Mouse (Mus musculus): ENCODE measurements at regions not wholly inside any gene's neighbourhood (a gene's known extent, or its start where the extent isn't known, plus 50 kb on each side); places are given as distances from the start of the nearest gene placed in this dataset.

DNA sequence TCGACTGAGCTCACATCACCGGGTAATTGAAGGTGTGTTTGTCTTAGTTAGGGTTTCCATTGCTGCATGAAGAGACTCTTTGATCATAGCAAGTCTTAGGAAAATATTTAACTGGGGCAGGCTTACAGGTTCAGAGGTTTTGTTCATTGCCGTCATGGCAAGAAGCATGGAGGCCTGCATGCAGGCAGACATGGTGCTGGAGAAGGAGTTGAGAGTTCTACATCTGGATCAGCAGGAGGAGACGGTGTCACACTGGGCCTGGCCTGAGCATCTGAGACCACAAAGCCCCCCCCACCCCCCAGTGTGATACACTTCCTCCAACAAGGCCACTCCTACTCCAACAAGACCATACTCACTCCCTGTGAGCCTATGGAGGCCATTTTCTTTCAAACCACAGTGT, 61.3 kb upstream of the Cyp1b1 start:
- no peak overlapping the region for H3K4me2 ChIP-seq (replicated peaks; ENCODE audit: low read depth, low read length)
- H3K4me1 ChIP-seq (replicated peaks; ENCODE audit: control insufficient read depth, insufficient read depth, low read length) = no peaks in the 10 kb centered on the region
- H3K27ac ChIP-seq (ENCODE audit: low read depth, low read length) = no peak overlapping the region
- 74% methylated on average over 4 of the region's 4 CpGs for WGBS
- no peaks in the 10 kb centered on the region for H3K27me3 ChIP-seq (ENCODE audit: control insufficient read depth, insufficient read depth, low read length)
- no peak overlapping the region for H3K9ac ChIP-seq (ENCODE audit: low read depth, low read length)
- H3K36me3 ChIP-seq (ENCODE audit: control insufficient read depth, insufficient read depth, low read length) = no peaks in the 10 kb centered on the region
- H3K9me3 ChIP-seq (ENCODE audit: control insufficient read depth, low read length) = no peaks in the 10 kb centered on the region
- H3K4me3 ChIP-seq (ENCODE audit: low read depth, low read length) = no peak overlapping the region
- ATAC-seq (ENCODE audit: low FRiP score) (no peak), DNase-seq (ENCODE audit: low spot score) (no peak)

DNA sequence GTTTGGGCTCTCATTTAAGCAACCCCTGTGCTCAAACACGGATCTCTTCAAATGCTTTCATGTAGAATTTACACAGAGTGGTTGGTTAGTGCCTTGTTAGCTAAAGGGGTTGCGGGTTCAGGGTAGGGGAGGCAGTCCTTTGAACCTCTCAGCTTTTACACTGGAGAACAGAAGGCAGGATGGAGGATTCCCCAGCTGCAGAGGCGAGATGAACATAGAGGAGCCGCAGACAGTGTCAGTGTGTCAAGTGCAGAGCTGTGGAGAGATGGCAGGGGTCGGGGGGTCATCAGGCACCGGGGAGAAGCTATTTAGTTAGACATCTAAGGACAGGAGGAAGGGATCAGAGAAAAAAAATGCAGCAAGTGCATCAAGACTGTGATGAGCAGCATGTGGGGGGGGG, 60.4 kb upstream of the Cyp1b1 start:
- Histone ChIP-seq H3K4me1 (replicated peaks; ENCODE audit: control insufficient read depth, insufficient read depth, low read length) (no peaks in the 10 kb centered on the region), H3K27ac (ENCODE audit: low read depth, low read length) (no peak overlapping the region), H3K4me3 (ENCODE audit: low read depth, low read length) (no peak overlapping the region), H3K4me2 (replicated peaks; ENCODE audit: low read depth, low read length) (no peak overlapping the region), H3K36me3 (ENCODE audit: control insufficient read depth, insufficient read depth, low read length) (no peaks in the 10 kb centered on the region), H3K27me3 (ENCODE audit: control insufficient read depth, insufficient read depth, low read length) (no peaks in the 10 kb centered on the region), H3K9ac (ENCODE audit: low read depth, low read length) (no peak overlapping the region), H3K9me3 (ENCODE audit: control insufficient read depth, low read length) (no peaks in the 10 kb centered on the region)
- 56% methylated on average over 6 of the region's 6 CpGs for WGBS
- DNase-seq (ENCODE audit: low spot score) = no peak
- no peak for ATAC-seq (ENCODE audit: low FRiP score)

DNA sequence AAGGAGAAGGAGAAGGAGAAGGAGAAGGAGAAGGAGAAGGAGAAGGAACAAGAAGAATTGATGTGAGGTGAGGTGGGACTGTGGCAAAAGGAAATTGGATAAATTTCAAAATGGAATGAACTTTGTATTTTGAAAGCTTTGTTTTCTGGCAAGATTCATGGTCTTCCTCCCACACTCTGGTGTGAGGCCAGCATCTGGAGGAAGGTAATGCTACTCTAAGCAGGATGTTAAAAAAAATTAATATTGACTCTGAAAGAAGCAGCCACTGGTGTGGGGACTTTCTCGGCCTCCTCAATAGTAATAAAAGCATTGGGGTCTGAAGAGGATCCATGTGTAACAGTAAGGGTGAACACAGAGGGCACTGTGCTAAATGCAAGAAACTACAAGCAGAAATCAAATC, 59.4 kb upstream of the Cyp1b1 start:
- Histone ChIP-seq H3K36me3 (ENCODE audit: control insufficient read depth, insufficient read depth, low read length) (no peaks in the 10 kb centered on the region), H3K4me1 (replicated peaks; ENCODE audit: control insufficient read depth, insufficient read depth, low read length) (no peaks in the 10 kb centered on the region), H3K9me3 (ENCODE audit: control insufficient read depth, low read length) (no peaks in the 10 kb centered on the region), H3K4me3 (ENCODE audit: low read depth, low read length) (no peak overlapping the region), H3K27ac (ENCODE audit: low read depth, low read length) (no peak overlapping the region), H3K4me2 (replicated peaks; ENCODE audit: low read depth, low read length) (no peak overlapping the region), H3K27me3 (ENCODE audit: control insufficient read depth, insufficient read depth, low read length) (no peaks in the 10 kb centered on the region), H3K9ac (ENCODE audit: low read depth, low read length) (no peak overlapping the region)
- no peak for DNase-seq (ENCODE audit: low spot score)
- WGBS = 81% methylated on average over 1 of the region's 1 CpGs
- ATAC-seq (ENCODE audit: low FRiP score) = no peak

DNA sequence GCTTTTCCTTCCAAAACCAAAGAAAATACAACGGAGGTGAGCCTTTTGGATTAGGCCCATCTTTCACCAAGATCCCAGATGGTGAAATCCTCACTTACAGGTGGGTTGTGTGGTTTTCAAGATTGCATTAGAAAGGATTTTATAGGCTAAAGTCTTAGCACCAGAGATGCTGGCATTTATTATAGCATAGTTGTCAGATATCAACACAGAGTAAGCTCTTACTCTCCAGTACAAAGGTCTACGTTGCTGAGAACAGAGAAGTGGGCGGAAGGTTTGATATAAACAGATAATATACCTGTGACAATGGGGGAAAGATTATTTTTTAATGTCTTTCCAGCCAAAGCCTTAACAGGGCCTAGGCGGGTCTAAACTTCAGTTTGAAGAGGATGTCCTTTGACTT, 57.4 kb upstream of the Cyp1b1 start:
- H3K4me2 ChIP-seq (replicated peaks; ENCODE audit: low read depth, low read length) = no peak overlapping the region; the same call in 1 of the 2 replicates

DNA sequence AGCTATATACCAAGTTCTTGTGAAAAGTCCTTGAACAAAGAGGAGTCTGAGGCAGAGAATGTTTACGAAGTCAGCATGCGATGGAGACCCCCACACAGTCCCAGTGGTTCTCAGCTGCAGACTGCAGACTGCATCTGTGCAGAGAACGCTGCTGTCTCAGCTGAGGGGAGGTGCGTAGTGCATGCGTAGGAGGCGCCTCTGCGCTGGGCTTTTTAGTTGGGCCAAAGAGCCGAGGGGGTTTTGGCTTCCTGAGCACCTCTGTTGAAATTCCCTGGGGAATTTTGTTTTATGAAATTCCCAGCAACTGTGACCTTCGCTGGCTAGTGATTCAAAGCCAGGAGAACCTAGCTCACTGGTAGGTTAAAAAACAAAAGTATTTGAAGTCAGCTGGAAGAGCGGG, 56.9 kb upstream of the Cyp1b1 start:
- Histone ChIP-seq H3K4me1 (replicated peaks; ENCODE audit: control insufficient read depth, insufficient read depth, low read length) (no peaks in the 10 kb centered on the region), H3K9ac (ENCODE audit: low read depth, low read length) (no peak overlapping the region), H3K27me3 (ENCODE audit: control insufficient read depth, insufficient read depth, low read length) (no peaks in the 10 kb centered on the region), H3K4me3 (ENCODE audit: low read depth, low read length) (no peak overlapping the region), H3K36me3 (ENCODE audit: control insufficient read depth, insufficient read depth, low read length) (no peaks in the 10 kb centered on the region), H3K4me2 (replicated peaks; ENCODE audit: low read depth, low read length) (no peak overlapping the region; the same call in 1 of the 2 replicates), H3K27ac (ENCODE audit: low read depth, low read length) (no peak overlapping the region), H3K9me3 (ENCODE audit: control insufficient read depth, low read length) (no peaks in the 10 kb centered on the region)
- DNase-seq (ENCODE audit: low spot score) = peak; percentile 50
- peak; percentile 63 for ATAC-seq (ENCODE audit: low FRiP score)
- WGBS = 10% methylated on average over 10 of the region's 10 CpGs

More for the DNA sequence above, 57.4 kb upstream of the Cyp1b1 start:
- H3K27me3 ChIP-seq (ENCODE audit: control insufficient read depth, insufficient read depth, low read length) = no peaks in the 10 kb centered on the region
- H3K9me3 ChIP-seq (ENCODE audit: control insufficient read depth, low read length) = no peaks in the 10 kb centered on the region
- WGBS = 65% methylated on average over 4 of the region's 4 CpGs
- no peaks in the 10 kb centered on the region for H3K4me1 ChIP-seq (replicated peaks; ENCODE audit: control insufficient read depth, insufficient read depth, low read length)
- DNase-seq (ENCODE audit: low spot score) (no peak), ATAC-seq (ENCODE audit: low FRiP score) (no peak)
- no peak overlapping the region for H3K27ac ChIP-seq (ENCODE audit: low read depth, low read length)
- no peak overlapping the region for H3K4me3 ChIP-seq (ENCODE audit: low read depth, low read length)
- no peak overlapping the region for H3K9ac ChIP-seq (ENCODE audit: low read depth, low read length)
- H3K36me3 ChIP-seq (ENCODE audit: control insufficient read depth, insufficient read depth, low read length) = no peaks in the 10 kb centered on the region

DNA sequence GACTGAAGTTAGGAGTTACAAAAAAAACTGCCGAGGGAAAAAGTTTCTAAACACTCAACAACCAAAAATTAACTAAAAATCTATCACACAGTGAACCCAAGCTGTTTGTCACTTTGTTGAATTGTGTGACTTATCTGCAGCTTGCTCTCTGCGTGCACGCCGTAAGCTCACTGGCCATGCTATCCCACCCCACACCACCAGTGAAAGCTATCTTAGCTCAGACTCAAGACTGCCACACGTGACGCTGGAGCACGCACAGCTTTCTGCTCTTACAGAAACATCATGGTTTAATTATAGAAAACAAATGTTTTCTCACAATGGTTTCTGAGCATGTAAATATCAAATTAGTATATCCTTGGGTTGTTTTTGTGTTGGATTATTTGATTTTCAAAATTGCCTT, 56.0 kb upstream of the Cyp1b1 start:
- Histone ChIP-seq H3K4me2 (replicated peaks; ENCODE audit: low read depth, low read length) (no peak overlapping the region), H3K9me3 (ENCODE audit: control insufficient read depth, low read length) (no peaks in the 10 kb centered on the region), H3K4me3 (ENCODE audit: low read depth, low read length) (no peak overlapping the region), H3K36me3 (ENCODE audit: control insufficient read depth, insufficient read depth, low read length) (no peaks in the 10 kb centered on the region), H3K4me1 (replicated peaks; ENCODE audit: control insufficient read depth, insufficient read depth, low read length) (no peaks in the 10 kb centered on the region), H3K27me3 (ENCODE audit: control insufficient read depth, insufficient read depth, low read length) (no peaks in the 10 kb centered on the region), H3K9ac (ENCODE audit: low read depth, low read length) (no peak overlapping the region), H3K27ac (ENCODE audit: low read depth, low read length) (no peak overlapping the region)
- 72% methylated on average over 7 of the region's 7 CpGs for WGBS
- ATAC-seq (ENCODE audit: low FRiP score) = no peak
- DNase-seq (ENCODE audit: low spot score) = no peak

DNA sequence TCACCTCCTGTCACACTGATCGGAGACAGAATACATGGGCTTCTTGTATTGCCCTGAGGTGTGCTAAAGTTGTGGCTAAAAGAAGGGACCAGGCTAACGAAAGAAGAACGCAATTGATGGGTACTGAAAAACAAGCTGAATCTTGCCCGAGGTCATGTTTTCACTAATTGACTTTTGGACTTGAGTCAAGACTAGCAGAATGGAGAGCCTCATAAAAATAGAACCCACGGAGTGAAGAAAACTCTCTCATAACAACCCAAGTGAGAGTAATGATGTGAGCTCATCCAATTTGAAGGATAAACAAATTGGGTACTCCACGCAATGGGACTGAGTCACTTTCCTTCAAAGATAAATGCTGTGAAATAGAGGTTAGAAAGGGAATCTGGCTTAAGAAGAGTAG, 55.0 kb upstream of the Cyp1b1 start:
- no peak overlapping the region for H3K9ac ChIP-seq (ENCODE audit: low read depth, low read length)
- ATAC-seq (ENCODE audit: low FRiP score) (no peak), DNase-seq (ENCODE audit: low spot score) (no peak)
- no peaks in the 10 kb centered on the region for H3K9me3 ChIP-seq (ENCODE audit: control insufficient read depth, low read length)
- no peak overlapping the region for H3K4me3 ChIP-seq (ENCODE audit: low read depth, low read length)
- H3K27me3 ChIP-seq (ENCODE audit: control insufficient read depth, insufficient read depth, low read length) = no peaks in the 10 kb centered on the region
- no peaks in the 10 kb centered on the region for H3K4me1 ChIP-seq (replicated peaks; ENCODE audit: control insufficient read depth, insufficient read depth, low read length)
- H3K36me3 ChIP-seq (ENCODE audit: control insufficient read depth, insufficient read depth, low read length) = no peaks in the 10 kb centered on the region
- no peak overlapping the region for H3K4me2 ChIP-seq (replicated peaks; ENCODE audit: low read depth, low read length)
- whole genome bisulfite sequencing = 85% methylated on average over 6 of the region's 6 CpGs
- H3K27ac ChIP-seq (ENCODE audit: low read depth, low read length) = no peak overlapping the region

DNA sequence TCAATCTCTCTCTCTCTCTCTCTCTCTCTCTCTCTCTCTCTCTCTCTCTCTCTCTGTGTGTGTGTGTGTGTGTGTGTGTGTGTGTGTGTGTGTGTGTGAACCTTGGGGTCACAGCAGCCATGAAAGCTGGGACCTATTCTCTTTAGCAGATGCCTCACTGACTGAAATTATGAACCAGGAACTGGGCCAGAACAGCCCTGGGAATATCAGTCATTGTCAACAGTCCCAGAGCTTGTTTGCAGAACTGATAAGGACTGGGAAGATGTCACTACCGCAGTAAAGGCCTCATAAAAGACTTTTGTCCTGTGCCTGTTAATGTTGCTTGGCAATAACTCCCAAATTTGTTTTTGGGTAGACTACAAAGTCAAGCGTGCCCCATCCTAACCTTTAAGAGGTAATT, 53.2 kb upstream of the Cyp1b1 start:
- no peak for DNase-seq (ENCODE audit: low spot score)
- no peak overlapping the region for H3K4me2 ChIP-seq (replicated peaks; ENCODE audit: low read depth, low read length)
- 80% methylated on average over 2 of the region's 2 CpGs for WGBS

DNA sequence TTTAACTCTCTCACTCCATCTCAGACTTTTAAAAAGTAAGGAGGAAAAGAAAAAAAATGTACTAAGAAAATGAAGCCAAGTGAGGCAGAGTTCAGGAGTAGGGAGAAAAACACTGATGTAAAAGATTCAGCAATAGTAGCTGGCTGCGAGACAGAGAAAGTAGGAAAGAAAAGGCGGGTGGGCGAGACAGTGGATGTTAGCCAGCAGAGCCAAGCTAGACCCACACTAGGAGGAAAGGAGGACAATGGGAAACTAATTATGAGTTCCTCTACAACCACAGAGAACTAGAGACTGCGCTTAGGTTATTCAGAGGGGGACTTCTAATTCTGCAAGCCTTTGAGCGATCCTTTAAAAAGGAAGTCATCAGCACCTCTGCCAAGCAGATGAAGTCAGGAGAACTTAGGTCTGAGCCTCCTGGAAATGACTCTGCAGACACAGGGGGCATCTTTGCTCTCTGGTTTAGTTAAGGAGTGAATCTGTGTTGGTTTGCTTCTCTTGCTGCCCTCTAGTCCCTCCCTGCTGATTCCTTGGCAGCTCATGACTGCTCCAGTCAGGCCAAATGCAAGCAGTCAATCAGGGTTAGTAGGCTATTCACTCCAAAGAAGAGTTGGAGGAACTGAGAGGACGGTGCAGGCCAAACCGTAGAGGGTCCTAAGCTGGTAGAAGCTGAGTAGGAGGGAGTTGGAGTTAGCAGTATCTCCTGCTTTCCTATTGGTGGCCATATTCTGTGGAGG, 50.4 kb upstream of the Cyp1b1 start:
- no peak overlapping the region for H3K4me2 ChIP-seq (replicated peaks; ENCODE audit: low read depth, low read length)
- H3K9ac ChIP-seq (ENCODE audit: low read depth, low read length) = no peak overlapping the region
- WGBS = 85% methylated on average over 7 of the region's 7 CpGs
- no peaks in the 10 kb centered on the region for H3K4me1 ChIP-seq (replicated peaks; ENCODE audit: control insufficient read depth, insufficient read depth, low read length)
- H3K27me3 ChIP-seq (ENCODE audit: control insufficient read depth, insufficient read depth, low read length) = no peaks in the 10 kb centered on the region
- H3K36me3 ChIP-seq (ENCODE audit: control insufficient read depth, insufficient read depth, low read length) = no peaks in the 10 kb centered on the region
- no peak overlapping the region for H3K4me3 ChIP-seq (ENCODE audit: low read depth, low read length)
- H3K27ac ChIP-seq (ENCODE audit: low read depth, low read length) = no peak overlapping the region
- H3K9me3 ChIP-seq (ENCODE audit: control insufficient read depth, low read length) = no peaks in the 10 kb centered on the region
- ATAC-seq (ENCODE audit: low FRiP score) (no peak), DNase-seq (ENCODE audit: low spot score) (no peak)

More for the DNA sequence above, 53.2 kb upstream of the Cyp1b1 start:
- Histone ChIP-seq H3K9ac (ENCODE audit: low read depth, low read length) (no peak overlapping the region), H3K27ac (ENCODE audit: low read depth, low read length) (no peak overlapping the region), H3K27me3 (ENCODE audit: control insufficient read depth, insufficient read depth, low read length) (no peaks in the 10 kb centered on the region), H3K4me3 (ENCODE audit: low read depth, low read length) (no peak overlapping the region), H3K9me3 (ENCODE audit: control insufficient read depth, low read length) (no peaks in the 10 kb centered on the region), H3K36me3 (ENCODE audit: control insufficient read depth, insufficient read depth, low read length) (no peaks in the 10 kb centered on the region), H3K4me1 (replicated peaks; ENCODE audit: control insufficient read depth, insufficient read depth, low read length) (no peaks in the 10 kb centered on the region)
- no peak for ATAC-seq (ENCODE audit: low FRiP score)
